Mouse (Mus musculus): ENCODE data around the gene P2rx3.

Gene P2rx3

DNA sequence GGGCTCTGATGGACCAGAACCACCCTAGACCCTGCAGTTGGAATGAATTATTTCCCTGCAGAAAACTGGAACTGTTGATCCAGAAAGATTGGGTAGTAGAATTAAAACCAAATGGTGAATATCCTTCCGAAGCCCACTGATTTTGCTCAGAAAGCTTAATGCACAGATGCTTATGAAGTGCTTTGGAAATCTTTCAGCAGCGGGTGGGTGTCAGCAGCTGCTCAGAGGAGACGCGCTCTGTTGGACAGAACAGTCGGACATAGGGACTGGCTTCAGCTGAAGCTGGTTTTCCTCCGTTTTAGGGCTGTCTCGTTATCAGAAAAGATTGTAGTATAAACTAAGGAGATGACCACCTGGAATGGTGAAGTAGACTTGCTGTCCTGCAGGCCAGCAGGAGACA lies 6.4 kb upstream of the P2rx3 start:
- DNase-seq (ENCODE audit: low spot score in 2 of 2) = no peak

DNA sequence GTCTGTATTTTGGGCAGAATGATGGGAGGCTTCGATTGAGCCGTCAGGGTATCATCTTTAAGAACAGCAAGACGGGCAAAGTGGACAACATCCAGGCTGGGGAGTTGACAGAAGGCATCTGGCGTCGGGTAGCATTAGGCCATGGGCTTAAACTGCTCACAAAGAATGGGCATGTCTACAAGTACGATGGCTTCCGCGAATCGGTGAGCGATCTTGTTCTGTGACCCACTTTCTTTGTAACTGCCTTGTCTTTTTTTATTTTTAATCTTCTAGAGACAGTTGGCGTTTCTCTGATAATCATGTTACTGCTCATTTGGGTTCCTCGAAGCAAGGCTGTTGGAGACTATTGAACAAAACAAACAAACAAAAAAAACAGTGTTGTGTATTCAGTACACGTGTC lies 1.1 kb upstream of the P2rx3 start:
- DNase-seq (ENCODE audit: low spot score in 2 of 2) = no peak

DNA sequence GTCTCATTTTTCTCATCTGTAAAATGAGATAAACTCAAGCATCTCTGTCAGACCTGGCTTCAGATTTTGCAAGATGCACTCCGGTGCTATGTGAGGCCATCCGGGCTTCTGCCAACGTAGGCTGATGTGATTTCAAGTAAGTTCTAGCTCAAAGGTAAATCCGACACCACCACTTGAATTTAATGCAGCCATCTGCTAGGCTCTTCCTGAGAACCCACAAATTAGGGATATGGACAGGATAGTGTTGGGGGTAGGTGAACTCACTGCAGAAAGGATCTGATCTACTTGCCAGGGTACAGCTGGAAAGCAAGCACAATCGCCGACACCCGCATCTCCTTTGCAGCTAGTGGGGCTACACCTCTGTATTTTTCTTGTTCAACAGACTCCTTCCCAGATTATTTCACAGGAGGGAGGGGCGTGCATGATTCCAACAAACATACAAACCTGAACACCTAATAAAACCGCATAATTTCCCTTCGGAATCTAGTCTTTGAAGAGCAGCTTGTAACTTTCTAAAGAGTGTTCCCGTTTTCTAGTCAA lies 685 bp downstream of the P2rx3 start:
- no peak for DNase-seq (ENCODE audit: low spot score in 2 of 2)

DNA sequence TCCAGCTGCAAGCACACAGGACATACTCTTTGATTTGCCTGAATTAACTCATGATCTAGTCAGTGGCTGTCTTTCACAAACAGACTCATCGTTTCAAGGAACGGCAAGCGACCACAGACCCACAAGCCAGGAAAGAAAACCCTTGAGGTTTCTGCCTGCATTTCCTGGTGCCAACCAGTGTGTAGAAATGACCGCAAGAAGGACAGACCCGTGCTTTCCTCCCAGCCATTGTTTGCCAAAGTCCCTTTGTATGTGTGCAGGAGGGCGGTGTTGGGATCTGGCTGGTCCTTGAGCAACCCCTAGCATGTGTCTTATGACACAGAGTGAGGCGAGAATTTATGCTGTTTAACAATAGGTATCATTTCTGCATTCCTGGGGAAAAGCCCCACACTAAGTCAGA lies 3.1 kb downstream of the P2rx3 start:
- no peak for DNase-seq (ENCODE audit: low spot score in 2 of 2)

DNA sequence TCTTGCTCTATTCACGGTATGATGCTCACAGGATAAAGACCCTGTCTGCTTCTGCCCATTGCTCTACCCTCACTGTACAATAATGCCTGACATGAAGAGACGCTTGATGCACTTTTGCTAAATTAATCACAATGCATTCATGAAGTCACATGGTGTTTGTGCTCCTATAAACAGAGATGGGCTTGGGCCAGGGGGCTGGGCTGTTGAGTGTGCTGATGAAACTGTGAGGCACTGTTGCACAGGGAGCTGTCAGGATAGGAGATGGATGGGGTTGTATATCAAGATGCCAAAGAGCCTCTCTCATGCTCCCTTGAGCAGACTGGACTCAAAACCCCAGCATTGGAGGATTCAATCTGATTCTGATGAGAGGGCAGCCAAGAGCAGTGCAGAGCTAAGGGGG lies 4.1 kb downstream of the P2rx3 start:
- DNase-seq (ENCODE audit: low spot score in 2 of 2) = no peak

DNA sequence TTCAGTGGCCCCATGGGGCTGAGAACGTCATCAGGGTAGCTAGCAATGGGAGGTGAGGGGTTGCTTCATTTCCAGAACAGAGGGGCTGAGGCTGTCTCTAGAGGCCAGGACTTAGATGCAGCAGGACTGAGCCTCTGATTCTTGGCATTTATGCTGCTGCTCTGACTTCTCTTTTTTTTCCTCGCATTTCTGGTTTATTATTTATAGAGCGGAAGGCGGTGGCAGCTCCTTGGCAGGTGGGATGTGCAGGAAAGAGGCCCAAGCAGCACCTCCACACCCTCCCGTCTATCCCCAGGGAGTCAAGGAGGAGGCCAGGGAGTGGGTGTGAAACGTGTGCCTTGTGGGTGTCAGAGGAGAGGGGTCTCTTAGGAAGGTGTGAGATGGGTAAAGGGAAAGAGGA lies 6.3 kb downstream of the P2rx3 start:
- no peak for DNase-seq (ENCODE audit: low spot score in 2 of 2)

DNA sequence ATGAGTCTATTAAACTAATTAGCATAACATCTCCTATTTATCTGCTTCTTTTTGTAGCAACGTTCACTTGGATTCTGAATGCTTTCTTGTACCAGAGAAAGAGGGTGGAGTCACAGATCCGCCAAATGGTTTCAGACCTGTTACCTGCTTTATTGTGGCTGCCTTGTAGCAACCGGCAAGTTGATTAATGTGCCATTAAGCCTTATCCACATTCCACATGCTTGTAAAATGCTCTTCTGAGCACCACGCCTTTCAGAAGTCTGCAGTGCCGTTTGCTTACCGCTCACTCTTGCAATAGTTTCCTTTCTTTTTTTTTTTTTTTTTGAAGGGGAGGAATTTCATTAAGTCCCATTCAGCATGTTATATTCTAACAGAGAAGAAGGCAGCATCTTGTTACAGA lies 7.4 kb downstream of the P2rx3 start:
- DNase-seq (ENCODE audit: low spot score in 2 of 2) = no peak

DNA sequence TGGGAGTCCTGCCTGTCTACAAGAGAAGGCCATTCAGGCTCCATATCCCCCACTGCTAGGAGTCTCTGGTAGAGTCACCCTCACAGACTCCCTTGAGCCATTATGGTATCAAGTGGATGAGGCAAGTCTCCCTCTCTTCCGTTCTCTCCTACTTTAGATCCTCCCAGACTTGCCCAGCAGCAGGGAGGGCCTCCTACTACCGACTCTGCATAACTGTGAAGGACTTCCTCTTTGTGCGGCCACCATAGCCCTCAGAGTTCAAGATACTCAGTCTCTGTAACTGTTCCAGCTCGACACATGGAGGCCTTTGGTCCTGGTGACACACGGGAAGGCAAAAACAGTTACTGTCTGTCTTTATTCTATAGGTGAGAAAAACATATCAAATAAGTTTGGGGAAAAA lies 10.0 kb downstream of the P2rx3 start:
- no peak for DNase-seq (ENCODE audit: low spot score in 2 of 2)

DNA sequence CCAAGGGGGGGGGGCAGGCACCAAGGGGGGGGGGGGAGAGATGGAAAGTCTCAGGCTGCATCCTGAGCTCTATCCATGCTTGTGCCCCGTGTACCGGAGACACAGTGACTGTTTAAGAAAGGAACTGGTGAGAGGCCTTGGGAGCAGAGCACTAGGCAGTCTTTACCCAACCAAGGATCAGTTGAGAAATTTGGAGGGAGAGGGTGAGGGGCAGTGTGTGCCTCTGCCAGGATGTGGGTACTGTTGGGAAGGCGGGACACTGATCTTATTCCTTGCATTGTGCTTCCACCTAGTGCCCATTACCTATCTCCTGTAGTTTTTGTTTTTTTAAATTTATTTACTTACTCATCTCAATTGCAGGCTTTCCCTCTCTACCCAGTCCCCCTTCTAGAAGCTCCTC lies 11.1 kb downstream of the P2rx3 start:
- DNase-seq (ENCODE audit: low spot score in 2 of 2) = no peak

DNA sequence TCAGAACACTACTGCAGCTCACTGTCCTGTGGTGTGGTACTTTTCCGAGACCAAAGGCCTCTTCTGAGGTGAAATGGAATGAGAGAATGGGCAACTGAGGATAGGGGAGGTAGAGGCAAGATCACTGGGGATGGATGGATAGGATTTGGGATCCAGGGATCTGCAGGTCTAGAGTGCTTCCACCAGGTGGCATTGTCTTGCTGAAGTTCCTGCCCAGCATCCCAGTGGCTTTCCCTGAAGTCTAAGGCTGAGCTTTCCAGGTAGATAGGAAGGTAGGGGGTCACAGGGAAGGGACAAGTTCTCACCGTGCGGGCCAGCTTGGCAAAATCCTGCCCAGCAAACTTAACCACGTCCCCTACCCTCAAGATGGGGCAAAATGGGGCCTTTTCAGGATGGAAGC lies 15.2 kb downstream of the P2rx3 start:
- DNase-seq (ENCODE audit: low spot score in 2 of 2) = no peak

DNA sequence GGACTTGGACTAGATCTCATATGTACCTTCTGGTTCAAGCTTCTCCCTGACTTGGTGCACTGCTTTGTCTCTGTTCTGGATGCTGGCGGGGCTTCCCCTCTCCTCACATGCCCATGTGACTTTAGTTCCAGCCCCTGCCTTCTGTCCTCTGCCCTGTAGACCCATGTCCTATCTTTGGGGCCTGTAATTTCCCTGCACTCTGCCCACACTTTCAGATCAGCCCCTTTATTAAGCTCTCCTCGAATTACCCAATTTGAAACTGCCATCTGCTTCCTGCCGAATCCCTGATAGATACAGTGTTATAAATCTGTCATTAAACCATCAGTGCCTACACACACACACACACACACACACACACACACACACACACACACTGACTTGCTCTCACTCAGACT lies 22.7 kb downstream of the P2rx3 start:
- DNase-seq (ENCODE audit: low spot score in 2 of 2) = no peak

DNA sequence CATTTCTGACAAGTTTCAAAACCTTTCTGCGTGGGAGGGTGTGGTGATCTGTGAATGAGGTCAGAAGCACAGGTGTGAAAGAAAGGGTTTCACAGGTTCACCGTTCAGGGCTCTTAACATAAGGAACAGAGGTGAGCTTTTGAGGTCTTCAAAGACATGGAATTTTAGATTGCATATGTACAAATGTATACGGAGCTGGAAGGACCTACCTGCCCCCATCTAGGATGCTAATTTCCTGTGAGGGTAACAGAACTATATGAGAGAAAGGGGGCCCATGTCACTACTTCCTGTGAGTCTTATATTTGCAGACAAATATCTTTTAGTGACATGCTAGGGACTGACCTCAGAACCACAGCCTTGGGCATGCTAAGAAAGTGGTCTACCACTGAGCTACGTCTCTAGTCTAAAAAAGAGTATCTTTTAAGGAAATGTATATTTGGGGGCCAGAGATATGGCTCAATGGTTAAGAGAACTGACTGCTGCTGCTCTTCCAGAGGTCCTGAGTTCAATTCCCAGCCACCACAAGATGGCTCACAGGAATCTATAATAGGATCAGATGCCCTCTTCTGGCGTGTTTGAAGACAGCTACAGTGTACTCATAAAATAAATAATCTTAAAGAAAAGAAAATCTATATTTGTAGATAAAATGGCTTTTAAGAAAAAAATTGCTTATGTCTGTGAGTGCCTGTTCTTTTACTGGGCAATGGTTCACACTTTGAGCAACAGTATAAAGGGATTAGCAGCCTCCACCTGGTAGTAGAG lies 23.3 kb downstream of the P2rx3 start:
- no peak for DNase-seq (ENCODE audit: low spot score in 2 of 2)

DNA sequence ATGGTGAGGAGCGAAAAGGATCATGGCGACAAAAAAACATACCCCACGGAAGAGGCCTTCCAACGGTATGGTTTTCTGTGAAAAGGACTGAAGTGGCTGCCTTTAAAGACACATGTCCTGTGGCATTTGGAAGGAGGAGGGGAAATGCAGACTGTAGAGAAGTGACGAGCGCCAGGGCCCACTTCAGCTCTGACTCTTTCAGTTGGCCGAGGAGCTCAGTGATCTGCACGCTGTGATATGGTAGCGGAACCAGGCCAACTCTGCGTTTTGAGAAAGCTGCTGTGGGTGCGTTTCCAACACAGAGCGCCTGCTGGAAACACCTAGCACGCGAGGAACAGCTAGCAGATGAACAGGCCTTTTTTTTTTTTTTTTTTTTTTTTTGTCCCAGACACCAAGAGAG lies 24.6 kb downstream of the P2rx3 start:
- no peak for DNase-seq (ENCODE audit: low spot score in 2 of 2)

DNA sequence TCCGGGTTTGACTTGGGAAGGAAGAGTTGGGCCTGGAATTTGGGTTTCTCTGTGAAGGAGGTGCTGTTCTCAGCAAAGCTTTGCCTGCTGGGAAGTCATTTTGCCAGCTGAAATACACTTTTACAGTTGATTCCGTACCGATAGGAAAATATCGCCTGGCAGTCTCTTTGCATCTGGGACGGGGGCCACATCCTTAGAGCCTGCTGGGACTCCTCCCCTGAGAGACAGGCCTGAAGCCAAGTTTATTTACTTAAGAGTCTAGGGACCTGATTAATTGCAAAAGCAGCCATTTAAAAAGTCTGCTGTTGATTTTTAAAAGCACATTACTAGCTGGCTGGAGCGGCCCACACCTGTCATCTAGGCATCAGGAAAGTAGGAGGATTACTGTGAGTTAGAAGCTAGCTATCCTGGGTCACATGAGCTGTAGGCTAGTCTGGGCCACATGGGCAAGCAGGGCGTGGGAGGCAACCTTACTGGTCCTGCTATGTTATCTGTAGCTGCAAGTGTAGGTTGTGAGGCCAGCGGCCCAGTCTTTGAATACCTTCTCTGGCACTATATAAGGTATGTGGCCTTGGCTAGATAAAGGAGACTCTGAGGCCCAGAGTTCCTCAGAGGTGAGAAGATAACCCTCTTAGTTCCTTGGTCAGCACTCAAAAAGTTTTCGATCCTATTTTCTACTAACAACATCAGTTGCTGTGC lies 25.2 kb downstream of the P2rx3 start:
- DNase-seq (ENCODE audit: low spot score in 2 of 2) = no peak

DNA sequence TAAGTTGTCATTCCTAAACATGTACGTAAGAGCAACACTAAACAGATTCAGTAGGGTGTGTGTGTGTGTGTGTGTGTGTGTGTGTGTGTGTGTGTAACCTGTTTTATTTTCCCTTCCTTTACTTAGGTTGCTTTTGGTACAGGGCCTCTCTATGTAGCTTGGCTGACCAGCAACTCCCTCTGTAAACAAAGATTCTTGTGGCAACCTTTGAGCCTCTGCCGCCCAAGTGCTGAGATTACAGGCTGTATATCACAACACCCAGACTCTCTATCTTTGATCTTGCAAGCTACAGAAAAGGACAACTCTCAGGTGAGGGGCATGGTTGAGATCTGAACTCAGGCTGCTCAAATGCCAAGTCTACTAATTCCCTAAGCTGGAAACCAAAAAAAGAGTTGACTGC lies 28.1 kb downstream of the P2rx3 start:
- DNase-seq (ENCODE audit: low spot score in 2 of 2) = no peak

DNA sequence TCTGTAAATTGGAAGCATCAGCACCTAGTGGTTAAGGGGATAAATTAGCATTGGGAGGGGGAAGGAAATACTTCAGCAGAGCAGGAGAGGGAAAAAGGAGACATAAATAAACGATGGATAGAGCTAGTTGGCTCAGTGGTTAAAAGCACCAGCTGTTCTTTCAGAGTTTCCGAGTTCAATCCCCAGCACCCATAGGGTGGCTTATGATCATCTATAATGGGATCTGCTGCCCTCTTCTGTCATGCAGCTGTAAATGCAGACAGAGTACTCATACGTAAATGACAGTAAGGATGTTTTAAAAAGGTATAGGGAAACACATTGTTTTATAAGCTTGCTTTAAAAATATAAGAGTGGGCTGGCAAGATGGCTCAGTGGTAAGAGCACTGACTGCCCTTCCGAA lies 29.5 kb downstream of the P2rx3 start:
- no peak for DNase-seq (ENCODE audit: low spot score in 2 of 2)

DNA sequence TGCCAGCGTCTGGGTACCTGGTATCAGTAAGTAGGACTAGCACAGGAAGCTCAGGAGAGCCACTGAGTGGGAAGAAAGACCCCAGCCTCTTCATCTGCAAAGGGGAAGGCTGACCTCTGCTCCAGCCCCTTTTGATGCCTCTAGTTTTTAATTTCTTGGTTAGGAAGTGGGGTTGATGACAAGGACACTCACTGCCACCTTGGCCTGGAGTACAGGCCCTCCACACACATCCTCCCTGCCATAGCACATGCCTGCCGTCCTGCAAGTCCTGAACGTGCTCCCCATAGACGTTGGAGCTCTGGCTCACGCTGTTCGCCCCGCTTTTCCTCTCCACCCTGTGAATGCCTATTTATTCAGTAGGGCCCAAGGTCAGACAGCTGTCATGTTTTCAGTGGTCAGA lies 30.7 kb downstream of the P2rx3 start:
- DNase-seq (ENCODE audit: low spot score in 2 of 2) = no peak

DNA sequence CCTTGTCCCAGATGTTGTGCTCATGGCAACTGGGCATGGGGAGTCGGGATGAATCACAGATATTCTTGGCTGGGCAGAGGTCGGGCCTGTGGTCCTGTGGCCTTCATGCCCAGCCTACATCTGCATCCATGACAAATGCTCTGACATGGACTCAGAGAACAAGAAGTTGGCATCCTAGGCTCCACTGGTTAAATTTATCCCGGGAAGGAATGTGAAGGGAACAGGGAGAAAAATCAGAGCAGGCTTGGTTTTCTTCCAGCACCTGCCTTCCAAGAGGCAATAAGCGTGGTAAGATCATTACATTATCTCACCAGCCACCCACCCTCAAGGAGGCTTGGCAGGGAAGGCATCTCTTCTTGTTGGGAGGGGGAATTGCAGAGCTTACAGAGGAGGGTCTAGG lies 32.9 kb downstream of the P2rx3 start:
- no peak for DNase-seq (ENCODE audit: low spot score in 2 of 2)

DNA sequence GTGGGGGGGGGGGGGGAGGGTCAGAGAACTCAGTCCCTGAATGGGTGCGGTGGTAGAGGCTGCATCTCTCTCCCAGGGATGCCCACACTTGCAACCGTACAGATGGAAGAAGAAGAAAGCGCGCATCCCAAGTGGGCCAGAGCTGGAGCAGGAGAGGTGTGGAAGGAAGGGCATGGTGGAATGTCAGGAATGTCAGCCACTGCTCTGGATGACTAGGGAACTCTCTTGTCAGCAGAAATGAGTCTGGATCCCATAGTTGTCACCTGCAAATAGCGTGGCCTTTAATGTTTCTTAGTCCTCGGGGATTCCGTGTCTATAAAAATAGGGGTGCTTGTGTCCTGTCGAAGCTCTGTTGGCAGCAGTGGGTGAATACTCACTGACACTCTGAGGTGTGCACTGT lies 34.7 kb downstream of the P2rx3 start:
- no peak for DNase-seq (ENCODE audit: low spot score in 2 of 2)

DNA sequence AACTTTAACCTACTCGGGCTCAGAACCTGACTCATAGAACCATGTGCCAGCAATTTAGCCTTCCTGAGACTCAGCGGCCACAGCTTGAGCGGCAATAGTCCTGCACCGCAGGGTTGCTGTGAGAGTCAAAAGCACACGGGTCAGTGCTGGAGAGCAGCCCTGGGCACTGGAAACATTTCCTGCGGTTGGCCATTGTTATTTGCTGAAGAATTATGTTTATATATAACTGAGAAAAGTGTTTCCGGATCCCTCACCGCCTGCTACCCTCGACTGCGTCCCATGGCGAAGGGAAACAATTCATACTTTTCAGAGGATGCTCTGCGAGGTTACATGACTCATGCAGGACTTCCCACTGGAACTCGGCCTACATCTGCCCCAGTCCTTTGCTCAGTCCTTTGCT lies 35.8 kb downstream of the P2rx3 start:
- DNase-seq (ENCODE audit: low spot score in 2 of 2) = no peak

DNA sequence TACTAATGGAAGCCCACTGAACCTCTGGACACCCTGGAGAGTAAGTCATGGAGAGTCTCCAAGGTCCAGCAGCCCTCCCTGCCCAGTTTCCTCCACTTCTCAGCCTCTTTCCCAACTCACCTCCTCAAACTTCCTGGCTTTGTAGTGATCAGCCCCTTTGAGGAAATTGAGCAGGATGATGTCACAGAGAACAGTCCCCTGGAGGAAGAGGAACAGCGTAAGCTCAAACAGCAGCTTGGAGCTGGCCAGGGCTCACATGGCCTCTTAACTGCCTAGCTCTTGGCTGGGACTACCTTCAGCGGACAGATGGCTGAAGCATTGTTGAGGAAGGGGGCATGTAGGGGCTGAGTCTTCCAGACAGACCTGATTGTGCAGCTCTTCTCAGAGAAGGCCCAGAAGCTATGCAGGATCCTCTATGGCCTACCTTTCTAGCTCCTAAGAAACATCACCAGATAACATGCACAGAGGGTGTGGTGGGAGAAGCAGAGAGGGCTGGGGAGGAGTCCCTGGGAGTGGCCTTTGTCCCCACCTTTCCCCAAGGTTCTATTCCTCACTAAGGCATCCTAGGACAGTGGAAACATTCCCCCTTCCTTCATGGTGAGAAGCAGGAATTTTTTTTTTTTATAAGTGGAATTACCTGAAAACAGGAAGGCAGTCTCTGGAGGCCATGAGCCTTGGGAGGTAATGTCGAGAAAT lies 37.6 kb downstream of the P2rx3 start:
- DNase-seq (ENCODE audit: low spot score in 2 of 2) = no peak

DNA sequence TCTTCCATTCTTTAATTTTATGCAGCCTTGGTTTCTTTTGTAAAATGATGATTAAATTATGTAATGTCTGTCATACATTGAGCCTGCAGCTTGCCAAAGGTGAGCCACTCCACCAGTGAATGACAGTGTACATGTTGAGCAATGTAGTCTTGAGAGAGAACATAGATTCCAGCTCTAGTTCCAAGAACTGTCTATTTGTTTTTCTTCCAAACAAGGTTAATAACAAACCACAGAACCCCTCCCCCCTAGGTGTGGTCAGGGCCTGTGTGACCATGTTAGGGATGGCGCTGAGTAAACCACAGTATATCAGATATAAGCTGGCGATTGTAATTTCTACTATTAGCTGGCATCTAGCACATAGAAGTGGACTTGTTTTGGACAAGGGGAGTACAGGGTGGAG lies 40.9 kb downstream of the P2rx3 start:
- no peak for DNase-seq (ENCODE audit: low spot score in 2 of 2)

DNA sequence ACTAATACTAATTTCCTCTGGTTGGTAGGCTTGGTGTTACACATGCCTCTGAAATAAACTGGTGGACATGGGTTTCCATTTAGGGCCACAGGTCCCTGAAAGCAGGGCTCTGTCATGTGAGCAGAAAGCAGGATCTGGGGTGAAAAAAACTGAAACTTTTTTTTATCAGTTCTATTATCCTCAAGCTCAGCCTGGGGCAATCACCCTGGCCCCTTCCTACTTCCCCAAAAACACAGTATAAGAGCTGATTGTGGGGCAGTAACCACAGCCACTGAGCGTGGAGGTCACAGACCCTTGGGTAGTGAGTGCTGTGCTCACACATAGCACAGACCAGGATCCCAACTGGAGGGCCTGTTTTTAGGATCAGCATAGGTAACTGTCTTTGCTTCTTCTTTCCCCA lies 49.3 kb downstream of the P2rx3 start, which contains the start of gene Prg3:
Prg3 (plus strand) TSS at position 286 of the 400 bp plus-strand sequence.
- DNase-seq (ENCODE audit: low spot score in 2 of 2) = no peak

Data from frontal cortex, postnatal 10 days (tissue).